Mouse (Mus musculus) layer of hippocampus, postnatal 14 days (tissue): Measurements from ENCODE around the gene Tex14. TPM values are rescaled to one million over a fixed set of nuclear protein-coding genes. Genes with fewer than 3 reads are reported as not detected.
"Not testable (repeated sequence)": the region's sequence is repeated elsewhere in the genome, so short reads cannot be mapped to it uniquely, and the experiment has no call there.

Source experiments
- DNase-seq, 2 experiments: peaks; one replicate each; pipeline ENCODE4 v3.0.0; 2021 to 2022; ENCODE audit warnings: low spot score in 2 of 2, mixed read lengths in 1 of 2
- total RNA-seq, 2 experiments: library from RNA; stranded (reverse); gene quantifications; 2 replicates each; pipeline ENCODE4 v1.2.3; 2021

Gene Tex14
- total RNA-seq, 2 experiments from 2014 or later = 0.12 to 0.51 TPM

DNA sequence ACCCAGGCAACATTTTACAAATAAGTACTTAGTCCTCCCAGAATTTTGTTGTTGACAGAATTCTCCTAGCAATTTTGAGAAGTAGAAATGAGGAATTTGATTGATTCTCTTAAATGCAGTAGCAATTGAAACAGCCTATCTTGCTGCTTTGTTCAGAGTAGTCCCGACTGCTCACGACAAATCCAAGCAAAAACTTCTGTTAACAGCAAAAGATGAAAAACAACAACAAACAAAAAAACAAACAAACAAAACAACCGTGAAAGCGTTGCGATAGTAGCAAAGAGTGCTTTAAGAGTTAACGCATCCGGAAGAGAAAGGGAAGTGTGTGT, 21.2 kb downstream of the Tex14 start:
- no peak for DNase-seq

- DNase-seq = peak; percentile 87 to 88
Measured at GRCm38 (mm10) chr11:87426450-87427250, 21.8 kb downstream of the Tex14 start.

- no peak for DNase-seq
Measured at GRCm38 (mm10) chr11:87427273-87428050, 22.6 kb downstream of the Tex14 start.

DNA sequence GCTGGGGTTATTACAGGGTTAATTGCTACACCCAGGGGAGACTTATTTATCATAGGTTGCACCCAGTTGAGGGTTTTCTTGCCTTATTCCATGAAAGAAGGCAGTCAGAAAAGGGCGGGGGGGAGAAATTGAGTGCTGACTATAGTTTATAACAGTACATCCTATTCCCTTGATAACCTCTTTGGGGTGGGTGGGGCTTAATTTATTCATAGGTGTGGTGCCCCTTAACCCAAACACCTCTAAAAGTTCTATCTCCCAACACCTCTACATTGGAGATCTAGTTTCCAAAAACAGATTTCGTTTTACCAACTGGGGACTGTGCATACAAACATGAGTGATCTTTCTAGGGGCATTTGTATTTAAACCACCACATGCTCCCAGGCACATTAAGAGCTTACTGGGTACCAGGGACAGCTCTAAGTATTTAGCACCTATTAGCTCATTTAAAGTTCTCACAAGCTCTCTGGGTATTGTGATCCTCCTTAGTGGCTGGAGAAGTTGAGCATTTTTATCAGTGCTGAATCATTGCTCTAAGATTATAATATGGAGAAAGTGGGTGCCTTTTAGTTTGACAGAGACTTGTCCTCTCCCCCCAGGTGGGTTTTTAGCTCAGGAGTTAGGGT, 23.3 kb downstream of the Tex14 start:
- no peak for DNase-seq

- DNase-seq = no peak
Measured at GRCm38 (mm10) chr11:87429363-87429762, 24.5 kb downstream of the Tex14 start.

DNA sequence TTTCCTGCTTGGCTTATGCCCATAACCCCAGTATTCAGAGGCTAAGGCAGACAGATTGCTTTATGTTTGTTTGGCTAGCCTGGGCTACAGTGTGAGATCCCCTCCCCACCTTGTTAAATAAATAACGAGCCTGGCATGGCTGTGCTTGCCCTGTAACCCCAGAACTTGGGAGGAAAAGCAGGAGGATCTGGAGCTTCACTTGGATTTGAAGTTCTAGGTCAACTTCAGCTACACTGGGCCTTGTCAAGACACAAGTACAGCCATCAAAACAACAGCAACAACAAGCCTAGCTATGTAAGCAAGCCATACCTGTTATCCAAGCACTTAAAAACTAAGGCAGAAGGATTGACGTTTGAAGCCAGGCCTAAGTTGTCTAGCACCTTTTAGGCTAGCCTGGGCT, 25.5 kb downstream of the Tex14 start:
- no peak for DNase-seq

DNA sequence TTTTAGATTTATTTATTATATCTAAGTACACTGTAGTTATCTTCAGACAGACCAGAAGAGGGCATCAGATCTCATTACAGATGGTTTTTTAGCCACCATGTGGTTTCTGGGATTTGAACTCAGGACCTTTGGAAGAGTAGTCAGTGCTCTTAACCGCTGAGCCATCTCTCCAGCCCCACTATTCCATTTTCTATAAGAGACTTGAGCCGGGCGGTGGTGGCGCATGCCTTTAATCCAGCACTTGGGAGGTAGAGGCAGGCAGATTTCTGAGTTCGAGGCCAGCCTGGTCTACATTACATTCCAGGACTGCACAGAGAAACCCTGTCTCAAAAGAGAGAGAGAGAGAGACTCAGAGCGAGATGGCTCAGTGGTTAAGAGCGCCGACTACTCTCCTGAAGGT, 26.9 kb downstream of the Tex14 start:
- not testable (repeated sequence) for DNase-seq

DNA sequence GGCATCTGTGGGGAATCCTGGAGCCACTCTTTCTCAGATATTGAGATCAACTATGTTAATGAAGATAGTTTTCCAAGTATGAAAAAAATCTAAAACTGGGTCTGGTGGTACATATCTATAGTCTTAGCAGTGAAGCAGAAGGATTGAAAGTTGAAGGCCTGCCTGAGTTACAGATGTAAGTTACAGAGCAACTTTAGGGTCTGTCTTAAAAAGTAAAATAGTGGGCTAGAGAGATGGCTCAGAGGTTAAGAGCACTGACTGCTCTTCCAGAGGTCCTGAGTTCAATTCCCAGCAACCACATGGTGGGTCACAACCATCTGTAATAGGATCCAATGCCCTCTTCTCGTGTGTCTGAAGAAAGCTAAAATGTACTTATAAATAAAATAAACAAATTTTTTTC, 27.6 kb downstream of the Tex14 start:
- no peak for DNase-seq

GRCm38 (mm10) chr11:87432933-87433669, 28.2 kb downstream of the Tex14 start:
- DNase-seq = no peak

GRCm38 (mm10) chr11:87435107-87435506, 30.2 kb downstream of the Tex14 start:
- not testable (repeated sequence) for DNase-seq

DNA sequence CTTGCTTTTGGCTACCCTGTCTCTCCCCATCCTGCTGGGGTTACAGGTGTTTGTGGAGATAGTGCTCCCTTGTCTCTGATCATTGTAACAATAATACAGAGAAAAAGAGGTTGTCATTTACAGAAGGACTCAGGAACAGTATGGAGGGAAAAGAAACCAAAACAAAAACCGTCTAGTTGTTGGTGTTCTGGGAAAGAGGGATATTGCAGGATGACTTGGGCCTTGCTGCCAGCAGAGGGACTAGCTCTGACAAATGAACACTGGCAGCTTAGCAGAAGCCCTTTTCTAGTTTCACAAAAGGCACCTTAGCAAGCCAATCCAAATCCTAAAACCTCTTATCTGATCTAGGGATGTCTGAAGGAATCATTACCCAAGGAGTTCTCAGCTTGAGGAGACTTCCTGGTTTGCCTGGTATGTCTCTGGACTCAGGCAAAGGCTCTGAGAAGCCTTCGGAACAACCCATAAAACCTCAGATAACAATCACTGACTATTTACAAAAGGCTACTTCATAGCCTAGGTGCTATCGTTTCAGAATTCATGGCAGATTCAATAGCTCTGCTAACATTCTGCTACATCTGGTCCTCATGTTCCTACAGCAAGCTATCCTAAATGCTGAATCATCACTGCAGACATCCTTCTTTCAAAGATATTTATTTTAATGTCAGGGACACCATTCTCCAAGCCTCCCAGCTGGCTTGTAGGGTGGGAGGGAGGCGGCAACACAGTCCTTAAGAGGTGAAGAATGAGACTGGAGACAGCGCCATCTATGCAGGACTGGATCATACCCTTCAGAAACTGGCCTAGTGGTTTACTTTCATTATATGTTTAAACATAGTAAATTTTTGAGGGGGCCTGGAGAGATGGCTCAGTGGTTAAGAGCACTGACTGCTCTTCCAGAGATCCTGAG, 31.7 kb downstream of the Tex14 start:
- no peak for DNase-seq

GRCm38 (mm10) chr11:87439796-87440420, 35.0 kb downstream of the Tex14 start:
- no peak for DNase-seq

- peak; percentile 78 to 85 for DNase-seq
Measured at GRCm38 (mm10) chr11:87442643-87443372, 37.9 kb downstream of the Tex14 start.

GRCm38 (mm10) chr11:87443373-87443883, 38.6 kb downstream of the Tex14 start:
- DNase-seq = peak; percentile 60 to 77

GRCm38 (mm10) chr11:87444056-87444455, 39.2 kb downstream of the Tex14 start:
- not testable (repeated sequence) for DNase-seq

DNA sequence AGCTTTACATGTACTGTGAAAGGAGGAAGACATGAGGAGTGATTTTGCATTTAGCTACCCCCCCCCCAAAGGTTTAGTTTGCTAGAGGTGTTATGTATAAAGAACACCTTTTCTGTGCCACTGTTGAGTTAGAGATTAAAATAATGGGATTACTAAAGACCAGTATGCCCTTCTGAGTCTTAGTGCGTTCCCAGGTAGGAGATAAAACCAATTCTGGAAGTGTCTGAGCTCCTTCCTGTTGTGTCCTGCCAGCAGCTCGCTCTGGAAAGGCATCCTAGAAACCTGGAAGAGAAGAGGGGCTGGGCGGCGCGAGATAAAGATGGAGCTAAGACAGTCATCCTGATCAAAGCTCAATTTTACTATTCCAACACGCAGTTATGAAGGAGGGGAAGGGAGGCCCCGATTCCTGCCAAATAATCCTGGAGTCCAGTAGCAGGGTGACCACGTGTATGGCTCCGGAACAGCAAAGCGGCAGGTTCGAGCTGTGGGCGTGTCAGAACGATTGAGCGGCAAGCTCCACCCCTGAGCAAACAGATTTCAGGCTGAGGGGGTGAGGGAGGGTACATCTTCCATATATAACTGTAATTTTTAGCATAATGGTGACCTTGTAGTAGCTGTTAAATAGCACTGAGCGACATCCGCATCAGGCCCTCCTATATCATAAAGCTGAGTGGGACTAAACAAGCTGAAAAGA, 40.0 kb downstream of the Tex14 start:
- DNase-seq = no peak

DNA sequence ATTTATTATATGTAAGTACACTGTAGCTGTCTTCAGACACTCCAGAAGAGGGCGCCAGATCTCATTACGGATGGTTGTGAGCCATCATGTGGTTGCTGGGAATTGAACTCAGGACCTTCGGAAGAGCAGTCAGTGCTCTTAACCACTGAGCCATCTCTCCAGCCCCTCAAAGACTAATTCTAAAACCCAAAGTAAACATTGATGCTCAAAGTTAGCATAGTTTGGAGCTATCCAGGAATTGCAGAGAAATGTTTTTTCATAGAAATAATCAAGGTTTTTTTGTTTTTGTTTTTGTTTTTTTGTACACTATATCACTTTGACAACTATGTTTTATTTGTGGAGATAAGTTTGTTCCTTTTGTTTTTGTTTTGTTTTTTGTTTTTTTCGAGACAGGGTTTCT, 40.7 kb downstream of the Tex14 start:
- DNase-seq = not testable (repeated sequence)

- DNase-seq = no peak
Measured at GRCm38 (mm10) chr11:87446159-87446558, 41.3 kb downstream of the Tex14 start.
